Mouse (Mus musculus) naive thymus-derived CD4-positive, alpha-beta T cell, adult 2 months (primary cell): ENCODE data around the gene Il11ra1.
"Not testable (repeated sequence)": the region's sequence is repeated elsewhere in the genome, so short reads cannot be mapped to it uniquely, and the experiment has no call there.

Experiments used
- DNase-seq: peaks from one replicate; pipeline ENCODE4 v3.0.0-alpha.2; 2011; ENCODE audit warnings: low read depth

The Il11ra1 gene

DNA sequence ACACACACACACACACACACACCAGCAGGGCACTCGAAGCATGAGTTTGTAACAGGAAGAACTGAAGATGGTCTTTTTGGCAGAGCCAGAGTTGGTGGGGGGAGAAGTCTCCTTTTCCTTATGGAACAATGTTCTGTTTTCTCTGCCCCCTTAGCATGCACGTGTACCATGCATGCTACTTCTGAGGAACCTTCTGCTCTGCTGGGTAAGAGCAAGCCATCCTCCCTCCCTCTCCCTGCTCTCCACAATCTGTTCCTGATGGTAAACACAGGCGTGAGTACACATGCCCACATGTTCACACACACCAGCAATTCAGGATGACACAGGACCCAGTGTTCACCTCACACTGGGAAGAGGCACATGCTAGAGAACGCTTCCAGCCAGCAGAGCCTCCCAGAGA, 18.6 kb upstream of the Il11ra1 start:
- no peak for DNase-seq

DNA sequence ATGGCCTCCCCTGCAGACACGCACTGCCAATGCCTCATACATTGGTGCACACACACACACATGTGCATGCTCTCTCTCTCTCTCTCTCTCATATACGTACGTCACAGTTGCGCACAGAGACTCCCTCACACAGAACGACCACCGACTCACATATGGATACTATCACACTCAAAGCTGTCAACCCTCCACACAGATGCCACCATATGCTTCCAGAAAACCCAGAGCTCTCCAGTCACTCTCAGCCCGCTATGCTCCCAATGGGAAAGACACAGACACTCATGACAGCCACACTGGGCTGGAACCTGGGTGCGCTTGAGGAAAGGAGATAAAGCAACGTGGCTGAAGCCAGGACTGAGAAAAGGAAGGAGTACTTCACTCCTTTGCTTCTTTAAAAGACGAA, 17.8 kb upstream of the Il11ra1 start:
- DNase-seq: no peak

DNA sequence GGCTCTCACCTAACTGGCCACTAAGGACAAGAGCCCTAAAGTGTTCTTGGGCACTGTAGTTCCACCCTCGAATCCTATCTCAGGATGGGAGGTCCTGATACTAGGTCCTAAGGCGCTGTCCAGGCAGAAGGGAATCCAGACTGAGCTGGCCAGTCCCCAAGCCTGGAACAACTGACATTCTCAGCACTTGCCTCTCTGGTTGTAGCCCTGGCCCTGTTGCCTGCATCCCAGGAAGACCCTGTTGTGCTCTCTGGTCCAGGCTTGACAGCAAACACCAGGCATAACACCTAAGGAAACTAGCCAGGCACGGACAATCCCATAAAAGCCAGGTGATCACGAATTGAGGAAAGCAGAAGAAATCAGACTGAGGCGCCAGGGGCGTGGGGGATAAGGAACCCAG, 17.0 kb upstream of the Il11ra1 start:
- no peak for DNase-seq

DNA sequence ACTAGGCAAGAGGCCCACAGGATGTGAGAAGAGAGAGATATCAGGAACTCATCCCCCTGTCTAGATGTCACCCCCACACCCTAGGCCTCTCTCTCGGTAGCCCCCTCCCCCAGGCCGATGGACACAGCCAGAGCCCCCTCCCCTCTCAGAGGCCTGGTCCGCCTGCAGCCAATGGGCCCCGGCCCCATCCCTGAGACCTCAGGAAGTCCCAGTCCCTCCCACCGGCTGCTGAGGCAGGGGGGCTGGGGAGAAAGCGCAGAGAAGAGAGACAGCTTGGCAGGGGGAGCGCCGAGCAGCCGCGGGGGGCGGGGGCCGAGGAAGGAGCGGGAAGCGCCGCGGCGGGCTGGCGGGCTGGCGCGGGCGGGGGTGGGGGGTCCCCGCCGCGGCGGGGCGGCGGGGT, 16.5 kb upstream of the Il11ra1 start:
- not testable (repeated sequence) for DNase-seq

DNA sequence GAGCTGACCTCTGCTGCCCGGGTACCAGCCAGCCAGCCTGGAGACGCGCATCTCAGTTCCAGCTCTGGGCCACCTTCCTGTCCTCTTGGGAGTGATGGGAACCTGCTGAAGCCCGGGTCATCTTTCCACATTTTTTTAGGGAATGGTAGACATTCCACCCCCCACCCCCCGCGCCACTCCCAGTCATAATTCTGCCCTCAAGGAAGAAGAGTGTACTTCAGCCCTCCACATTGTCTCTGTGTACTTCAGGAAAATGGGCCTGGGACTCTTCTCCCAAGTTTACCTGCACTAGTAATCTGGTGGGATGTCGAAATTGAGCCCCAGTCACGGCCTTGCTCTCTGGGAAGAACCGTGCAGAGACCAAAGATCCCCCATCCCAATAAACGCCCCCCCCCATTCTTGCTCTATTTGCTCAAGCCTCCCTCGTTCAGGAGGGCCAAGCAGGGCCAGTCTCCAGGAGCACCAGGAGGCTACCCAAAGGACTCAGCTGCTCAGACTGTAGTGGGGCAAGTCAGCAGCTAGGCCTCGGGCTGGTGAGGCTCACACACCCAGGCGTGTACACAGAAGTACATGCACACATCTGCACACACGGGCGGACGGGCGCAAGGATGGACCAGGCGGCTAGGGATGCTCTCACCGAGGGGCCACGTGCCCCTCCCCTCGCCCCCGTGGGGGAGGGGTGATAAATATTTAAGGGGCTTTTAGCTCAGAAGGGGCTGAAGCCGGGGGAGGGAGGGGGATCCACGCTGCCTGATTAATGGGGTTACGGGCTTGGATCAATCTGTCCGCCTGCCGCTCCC, 15.5 kb upstream of the Il11ra1 start:
- DNase-seq: not testable (repeated sequence)

DNA sequence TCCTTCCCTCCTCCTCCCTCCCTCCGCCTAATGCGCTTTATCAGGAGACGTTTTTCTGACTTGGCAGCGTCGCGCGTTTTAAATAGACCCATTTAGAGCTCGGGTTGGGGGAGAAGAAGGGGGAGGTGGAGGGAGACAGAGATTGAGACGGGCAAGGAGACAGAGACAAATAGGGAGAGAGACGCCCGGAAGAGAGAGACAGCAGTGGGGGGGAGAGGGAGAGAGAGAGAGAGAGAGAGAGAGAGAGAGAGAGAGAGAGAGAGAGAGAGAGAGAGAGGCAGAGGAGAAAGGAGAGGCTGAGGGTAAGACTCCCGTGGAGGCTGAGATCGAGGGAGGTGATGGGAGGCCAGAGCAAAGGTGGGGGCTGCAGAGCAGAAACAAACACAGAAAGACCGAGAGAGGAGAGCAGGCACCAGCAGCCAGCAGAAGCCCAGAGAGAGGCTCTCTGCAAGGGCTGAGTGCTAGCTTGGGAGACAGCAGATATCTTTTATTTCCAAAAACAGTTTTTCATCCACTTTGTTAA, 14.8 kb upstream of the Il11ra1 start:
- not testable (repeated sequence) for DNase-seq

DNA sequence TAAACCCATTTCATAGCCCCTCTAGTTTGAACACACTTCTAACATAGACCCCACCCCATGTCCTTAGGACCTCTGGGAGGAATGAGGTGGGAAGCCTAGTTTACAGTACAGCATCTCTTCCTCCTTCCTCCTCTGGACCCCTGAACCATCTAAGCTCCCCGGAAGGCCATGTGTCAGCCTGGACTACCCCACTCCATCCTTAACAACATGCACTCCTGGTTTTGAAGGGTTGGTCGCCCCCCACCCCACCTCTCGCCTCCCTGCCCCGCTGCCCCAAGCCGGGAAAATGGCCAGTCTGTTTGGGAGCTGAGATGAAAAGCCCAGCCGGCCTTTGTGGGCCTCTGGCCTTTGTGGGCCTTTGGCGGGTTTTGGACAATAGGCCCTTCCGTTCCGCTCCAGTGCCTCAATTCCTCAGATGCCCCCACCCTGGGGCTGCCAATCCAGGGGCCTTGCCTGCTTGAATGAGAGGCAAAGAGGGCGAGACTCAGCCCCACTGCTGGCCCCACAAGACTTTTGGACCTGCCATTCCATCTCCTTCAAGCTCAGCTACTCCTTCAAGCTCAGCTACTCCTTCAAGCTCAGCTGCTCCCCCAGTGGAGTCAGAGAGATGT, 13.8 kb upstream of the Il11ra1 start:
- DNase-seq: not testable (repeated sequence)

DNA sequence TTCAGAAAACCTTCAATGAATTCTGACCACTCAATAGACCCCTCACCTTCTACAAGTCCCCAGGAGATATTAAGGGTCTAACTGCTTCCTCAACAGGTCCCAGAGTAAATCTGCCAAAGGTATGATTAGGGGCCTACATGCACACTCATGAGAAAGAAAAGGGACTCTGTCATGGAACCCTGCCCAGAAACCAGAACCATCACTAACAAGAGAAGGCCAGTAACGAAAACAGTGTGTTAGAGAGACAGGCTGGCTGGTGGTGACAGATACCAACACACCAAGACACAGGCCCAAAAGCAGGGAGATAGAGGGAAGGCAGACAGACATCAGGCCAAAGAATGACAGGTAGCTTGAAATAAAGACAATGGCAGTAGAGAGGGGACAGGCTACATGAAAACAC, 11.2 kb upstream of the Il11ra1 start:
- DNase-seq: not testable (repeated sequence)

DNA sequence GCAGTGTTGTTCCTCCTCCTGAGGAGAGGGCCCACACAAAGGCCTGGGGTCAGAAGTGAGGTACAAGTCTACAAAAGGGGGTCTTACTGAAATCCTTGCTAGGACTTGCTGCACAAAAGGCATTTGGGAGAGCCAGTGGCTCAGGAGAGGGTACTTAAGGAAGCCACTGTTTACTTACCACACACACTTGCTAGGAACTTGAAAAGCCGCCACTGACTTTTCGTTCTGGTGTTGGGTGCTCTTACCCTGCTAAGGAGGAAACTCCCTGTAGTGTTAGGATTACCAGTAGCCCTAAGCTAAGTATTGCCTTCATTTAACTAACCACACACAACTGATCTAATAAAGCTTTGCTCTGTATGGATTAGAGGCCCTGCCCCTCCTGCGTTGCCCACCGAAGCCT, 9.8 kb upstream of the Il11ra1 start:
- not testable (repeated sequence) for DNase-seq

DNA sequence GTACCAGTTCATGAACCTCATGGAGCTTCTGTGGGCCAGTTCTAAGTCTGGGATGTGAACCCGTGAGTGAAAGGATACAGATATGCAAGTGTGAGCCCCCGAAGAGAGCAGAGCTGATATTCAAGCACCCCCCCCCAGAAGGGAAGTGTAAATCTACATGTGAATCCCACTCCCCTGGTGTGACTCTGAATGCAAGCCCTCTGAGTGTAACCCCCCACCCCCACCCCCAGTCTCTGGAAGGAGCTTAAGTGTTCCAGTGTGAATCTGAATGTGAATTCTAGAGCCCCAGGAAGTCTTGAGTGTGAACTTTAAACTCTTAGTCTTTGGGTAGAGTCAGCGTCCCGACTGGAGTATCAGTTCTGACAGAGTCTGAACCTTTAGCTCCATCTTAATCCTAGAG, 6.3 kb upstream of the Il11ra1 start:
- not testable (repeated sequence) for DNase-seq

DNA sequence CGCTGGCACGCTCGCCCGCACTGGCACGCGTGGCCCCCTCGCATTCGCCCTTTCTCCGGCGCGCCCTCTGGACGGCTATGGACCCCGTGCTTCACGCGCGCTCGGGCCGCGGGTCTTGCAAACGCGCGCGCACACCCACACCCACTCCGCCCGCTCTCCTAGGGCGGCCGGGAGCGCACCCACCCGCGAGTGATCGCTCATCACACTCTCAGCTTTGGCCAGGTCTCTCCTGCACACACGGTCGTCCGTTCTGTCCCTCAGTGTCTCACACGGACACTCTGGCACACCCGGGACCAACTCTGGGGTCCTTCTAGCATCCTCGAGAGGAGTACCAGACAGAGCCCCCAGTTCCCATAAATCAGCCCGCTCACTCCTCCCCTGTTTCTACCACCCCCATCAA, 4.0 kb upstream of the Il11ra1 start:
- not testable (repeated sequence) for DNase-seq

DNA sequence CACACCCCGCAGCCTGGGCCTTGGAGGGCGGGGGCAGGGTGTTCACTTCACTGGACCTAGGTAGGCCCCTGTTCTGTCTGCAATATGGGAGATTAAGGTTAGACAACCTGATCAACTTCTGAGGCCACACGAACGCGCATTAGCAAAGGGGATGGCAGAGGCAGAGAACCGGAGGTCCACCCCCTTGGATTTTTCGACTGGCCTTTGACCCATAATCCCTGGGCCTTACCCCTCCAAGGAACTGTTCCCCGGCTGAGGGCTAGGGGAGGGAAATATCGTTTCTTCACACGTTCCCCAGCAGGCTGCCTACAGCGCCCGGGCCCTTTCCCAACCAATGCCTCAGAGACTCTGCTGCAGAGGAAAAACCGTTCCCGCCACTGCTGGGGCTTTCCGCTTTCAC, 3.3 kb upstream of the Il11ra1 start:
- not testable (repeated sequence) for DNase-seq

DNA sequence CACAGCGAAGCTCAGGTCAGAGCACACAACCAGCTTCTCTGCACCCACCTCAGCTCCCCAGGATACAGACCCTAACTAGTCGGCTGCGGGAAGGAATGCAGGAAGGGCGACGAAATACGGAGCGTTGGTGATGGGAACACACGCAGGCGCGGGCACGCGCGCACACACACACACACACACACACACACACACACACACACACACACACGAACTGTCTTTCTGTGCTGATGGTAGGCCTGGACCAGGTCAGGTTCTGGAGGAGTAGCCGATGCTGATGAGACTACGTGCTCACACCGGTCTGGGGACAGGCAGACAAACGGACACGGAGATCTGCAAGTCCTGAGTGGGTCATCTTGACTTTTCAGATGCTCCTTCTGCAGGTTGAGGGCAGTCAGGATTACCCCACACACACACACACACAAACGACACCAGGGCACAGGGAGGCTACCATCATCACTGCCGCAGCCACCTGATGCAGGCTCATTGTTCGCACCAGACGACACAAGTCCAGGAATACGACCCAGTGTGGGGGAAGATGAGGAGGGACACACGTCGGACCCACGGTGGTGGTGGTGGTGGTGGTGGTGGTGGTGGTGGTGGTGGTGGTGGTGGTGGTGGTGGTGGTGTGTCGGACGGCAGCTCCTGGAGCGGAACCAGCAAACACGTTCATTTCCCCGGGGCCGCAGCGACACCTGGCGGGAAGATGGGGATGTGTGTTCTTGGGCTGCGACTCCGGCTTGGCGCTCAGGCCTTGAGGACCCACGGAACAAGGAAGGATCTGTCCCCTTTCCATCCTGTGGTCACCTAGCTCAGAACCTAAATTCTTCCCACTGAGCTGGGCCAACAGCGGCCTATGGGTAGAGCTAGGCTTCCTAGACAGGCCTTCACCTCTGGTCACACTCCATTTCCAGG, 2.6 kb upstream of the Il11ra1 start, which contains the start of gene Cntfr:
Gene Cntfr, minus strand, starts transcription at position 160 of the 912 bp plus-strand sequence.
- DNase-seq: peak; percentile 75

DNA sequence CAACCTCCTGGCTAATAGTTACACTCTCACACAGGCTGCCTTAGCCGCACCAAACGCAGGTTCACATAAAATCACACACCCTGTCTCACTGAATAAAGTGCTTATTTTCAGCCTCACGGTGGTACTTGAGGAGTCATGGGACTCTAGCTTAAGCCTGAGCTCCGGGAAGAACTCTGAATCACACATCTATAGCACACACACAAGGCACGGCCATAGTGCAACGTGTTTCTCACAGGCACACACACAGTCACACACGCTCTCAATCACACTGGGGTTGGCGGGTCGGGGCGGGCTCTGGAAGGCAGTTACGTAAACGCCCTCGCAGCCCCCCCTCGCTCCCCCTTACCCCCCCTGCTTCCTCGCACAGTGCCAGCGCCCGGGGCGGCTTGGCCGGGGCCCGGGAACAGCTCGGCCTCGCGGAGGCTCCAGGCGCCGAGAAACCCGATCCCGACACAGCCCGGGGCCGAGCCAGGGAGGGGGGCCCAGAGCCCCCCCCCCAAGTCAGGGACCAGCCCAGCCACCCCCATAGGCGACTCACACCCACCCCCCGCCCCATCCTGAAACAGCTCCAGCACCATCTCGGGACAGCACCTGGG, 1.3 kb upstream of the Il11ra1 start:
- not testable (repeated sequence) for DNase-seq

DNA sequence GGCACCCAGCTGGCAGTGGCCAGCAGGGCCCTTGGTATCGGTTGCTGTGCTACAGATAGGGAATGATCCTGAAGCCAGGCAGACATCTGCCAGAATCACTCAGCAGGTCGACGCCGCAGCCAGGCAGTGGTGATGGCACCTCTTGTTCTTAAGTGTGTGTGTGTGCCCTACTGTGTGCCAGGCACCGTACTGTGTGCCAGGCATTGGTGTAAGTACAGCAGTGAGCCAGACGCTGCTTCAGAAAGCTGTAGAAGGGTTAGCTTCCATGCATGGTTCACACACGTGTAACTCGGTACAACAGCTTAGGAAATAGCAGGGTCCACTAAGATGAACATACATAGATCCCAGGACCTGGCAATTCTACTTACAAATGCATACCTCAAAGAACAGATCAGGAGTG, 435 bp downstream of the Il11ra1 start:
- DNase-seq: not testable (repeated sequence)

DNA sequence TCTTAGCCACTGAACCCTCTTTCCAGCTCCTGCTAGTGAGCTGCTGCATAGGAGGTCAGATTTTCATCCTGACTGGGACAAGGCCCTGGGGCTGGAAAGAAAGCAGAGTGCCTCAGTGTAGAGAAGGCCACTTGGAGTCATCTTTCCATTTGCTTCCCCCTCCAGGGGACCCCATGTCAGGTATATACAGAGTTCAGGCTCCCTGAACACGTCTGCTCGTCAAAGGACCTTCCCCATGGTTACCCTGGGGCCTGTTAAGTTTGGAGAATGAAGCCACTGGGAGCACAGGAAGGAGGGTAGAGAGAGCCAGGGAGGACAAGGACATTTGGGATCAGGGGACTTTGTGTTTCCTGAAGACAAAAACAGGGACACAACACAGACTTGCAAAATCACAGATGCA, 2.4 kb downstream of the Il11ra1 start:
- not testable (repeated sequence) for DNase-seq

DNA sequence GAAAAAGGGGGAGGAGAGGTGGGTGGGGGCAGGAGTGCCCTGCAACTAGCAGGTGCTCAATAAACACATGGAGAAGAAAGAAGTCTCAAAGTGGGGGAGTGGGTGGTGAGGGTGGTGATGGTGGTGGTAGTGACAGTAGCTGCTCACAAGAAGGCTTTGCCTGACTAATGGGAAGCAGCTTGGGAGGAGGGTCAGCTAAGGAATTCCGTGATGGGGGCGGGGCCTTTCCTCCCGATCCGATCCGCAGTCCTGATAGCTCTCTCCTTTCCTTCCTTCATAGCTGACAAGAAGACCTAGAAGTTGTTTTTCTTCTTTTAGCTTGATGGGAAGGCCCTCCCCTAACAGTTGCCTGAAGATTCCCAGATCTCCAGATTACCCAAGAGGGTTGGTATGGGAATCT, 4.9 kb downstream of the Il11ra1 start:
- DNase-seq: no peak

DNA sequence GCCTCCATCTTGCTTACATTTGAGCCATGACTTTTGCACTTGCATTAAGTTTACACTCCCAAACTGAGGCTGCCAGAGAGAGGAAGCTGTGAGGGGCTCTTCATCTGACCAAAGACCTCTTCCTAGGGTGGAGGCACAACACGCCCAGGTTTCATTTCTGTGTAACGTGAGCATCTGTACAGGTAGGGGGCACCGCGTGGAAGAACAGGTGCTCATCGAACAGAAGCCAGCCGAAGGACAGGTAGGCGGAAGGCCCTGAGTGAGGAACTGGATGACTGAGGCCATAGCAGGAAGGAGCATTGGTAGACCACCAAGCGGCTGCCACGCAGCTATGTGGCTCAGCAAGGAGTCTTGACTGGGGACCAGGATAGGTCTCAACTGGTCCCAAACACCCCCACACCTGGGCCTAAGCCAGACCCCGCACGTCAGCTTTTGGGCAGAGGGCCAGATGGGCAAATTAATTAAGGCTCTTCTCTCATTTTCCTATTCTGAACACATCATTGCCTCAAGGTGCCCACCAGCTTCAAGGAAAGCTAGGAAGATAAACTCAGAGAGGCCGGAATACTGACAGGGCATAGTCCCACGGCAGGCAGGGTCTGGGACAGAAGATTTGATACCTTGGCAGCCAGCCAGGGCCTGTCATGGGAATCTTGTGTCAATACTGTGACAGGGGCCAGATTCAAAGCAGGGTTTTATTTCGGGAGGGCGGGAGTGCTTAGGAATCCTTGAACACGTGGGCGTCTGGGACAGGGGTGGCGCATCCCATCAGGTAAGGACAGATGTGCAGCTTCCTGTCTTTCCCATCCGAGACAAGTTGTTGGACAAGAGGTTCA, 6.3 kb downstream of the Il11ra1 start:
- peak; percentile 4 for DNase-seq

DNA sequence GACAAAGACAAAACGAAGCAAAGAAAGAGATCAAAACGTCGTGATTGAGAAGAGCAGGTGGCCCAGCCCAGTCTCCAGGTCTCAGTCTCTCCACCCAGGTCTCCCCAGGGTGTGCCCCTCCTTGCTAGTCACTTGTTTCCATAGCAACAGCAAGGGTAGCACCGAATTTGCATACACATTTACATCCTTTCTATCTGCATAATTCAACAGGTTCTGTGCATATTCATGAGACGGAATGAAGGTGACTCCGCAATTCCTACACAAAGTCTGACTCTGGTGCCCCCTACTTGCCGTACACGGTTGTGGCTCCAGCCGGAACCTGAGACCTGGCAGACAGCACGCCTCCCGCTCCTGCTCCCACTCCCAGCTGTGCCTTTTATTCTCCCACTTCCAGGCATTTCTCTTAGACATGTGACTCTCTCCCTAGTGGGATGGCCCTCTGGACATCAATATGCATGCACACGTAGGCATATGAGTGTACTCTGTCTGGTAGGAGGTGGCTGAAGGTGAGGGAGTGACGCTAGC, 7.3 kb downstream of the Il11ra1 start:
- DNase-seq: peak; percentile 74

DNA sequence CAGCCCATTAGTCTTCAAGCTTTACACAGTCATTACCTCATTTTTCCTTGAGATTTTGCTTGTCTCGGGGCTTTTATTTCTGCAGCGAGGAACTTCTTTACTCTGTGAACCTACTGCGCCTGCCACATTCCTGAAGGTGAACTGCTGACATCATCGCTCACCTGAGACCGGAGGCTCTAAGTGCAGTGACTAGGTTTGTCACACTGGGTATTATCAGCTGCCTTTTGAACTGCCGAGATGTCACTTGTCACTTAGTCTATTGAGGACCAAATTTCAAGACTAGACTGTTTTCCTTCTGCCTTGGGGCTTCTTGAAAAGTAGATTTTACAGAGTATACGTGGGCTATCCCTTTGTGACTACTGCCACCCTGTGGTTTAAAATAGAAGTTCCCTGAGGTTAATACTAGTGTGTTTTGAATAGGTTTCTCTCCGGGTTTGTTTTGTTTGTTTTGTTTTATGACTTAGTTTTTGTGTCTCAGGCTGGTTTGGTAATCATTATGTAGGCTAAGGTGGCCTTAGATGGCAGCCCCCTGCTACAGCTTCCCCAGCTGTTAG, 8.5 kb downstream of the Il11ra1 start:
- peak; percentile 78 for DNase-seq
